Mouse (Mus musculus): ENCODE results near the gene Prkag2. TPM values are rescaled to one million over a fixed set of nuclear protein-coding genes. Genes with fewer than 3 reads are reported as not detected.
A peak's percentile ranks its signal among the peaks of the same experiment; 100 is the strongest.

The Prkag2 gene
- total RNA-seq, 2 experiments from 2014 or later, result 6.9 to 9.1 TPM

- ATAC-seq (replicated peaks; ENCODE audit: low FRiP score, low TSS enrichment, poor library complexity, severe bottlenecking), result no peak
Observed at GRCm38 (mm10) chr5:25058417-25058816, 42.0 kb downstream of the Prkag2 start.

DNA sequence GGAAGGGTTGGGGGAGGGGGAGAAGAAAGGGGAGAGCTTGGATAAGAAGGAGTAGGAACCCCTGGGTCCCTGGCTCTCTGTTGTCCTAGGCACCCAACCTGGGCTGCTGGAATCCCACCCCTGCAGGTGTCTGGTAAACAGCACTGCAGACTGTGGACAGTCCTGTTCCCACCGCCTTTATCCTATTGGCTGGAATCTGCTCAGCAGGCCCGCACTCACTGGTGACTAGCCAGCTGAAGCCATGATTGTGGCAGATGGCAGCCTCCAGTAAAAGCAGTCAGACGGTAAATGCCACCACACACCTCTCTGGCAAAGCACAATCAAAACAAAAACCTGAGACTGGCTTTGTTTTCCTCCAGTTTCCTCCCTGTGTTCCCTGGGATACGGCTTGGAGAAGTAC lies 45.2 kb downstream of the Prkag2 start:
- no peak for ATAC-seq (replicated peaks; ENCODE audit: low FRiP score, low TSS enrichment, poor library complexity, severe bottlenecking)

GRCm38 (mm10) chr5:25053971-25054658 lies 46.3 kb downstream of the Prkag2 start:
- no peak for ATAC-seq (replicated peaks; ENCODE audit: low FRiP score, low TSS enrichment, poor library complexity, severe bottlenecking)

- ATAC-seq (replicated peaks; ENCODE audit: low FRiP score, low TSS enrichment, poor library complexity, severe bottlenecking), result no peak
Observed at GRCm38 (mm10) chr5:25050827-25051226, 49.6 kb downstream of the Prkag2 start.

GRCm38 (mm10) chr5:25047670-25048069 lies 52.8 kb downstream of the Prkag2 start:
- ATAC-seq (replicated peaks; ENCODE audit: low FRiP score, low TSS enrichment, poor library complexity, severe bottlenecking), result no peak

- no peak for ATAC-seq (replicated peaks; ENCODE audit: low FRiP score, low TSS enrichment, poor library complexity, severe bottlenecking)
Observed at GRCm38 (mm10) chr5:25046762-25047161, 53.7 kb downstream of the Prkag2 start.

DNA sequence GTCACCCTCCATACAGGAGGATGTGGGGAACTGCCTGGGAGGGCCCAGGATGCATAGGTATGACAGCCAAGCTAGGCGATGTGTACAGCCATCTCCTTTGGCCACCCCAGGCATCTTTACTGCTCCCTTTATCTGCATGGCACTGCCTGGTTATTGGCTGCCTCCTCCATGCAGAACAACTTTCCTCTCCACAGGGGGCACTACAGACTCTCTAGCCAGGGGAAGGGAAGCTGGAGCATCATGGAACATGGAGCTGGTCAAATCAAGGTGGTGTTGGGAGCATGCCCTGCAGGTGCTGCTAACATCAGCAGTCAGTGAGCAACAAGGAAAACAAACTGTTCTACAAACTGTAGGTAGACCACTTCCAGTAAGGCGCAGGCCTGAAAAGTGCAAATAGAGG lies 56.4 kb downstream of the Prkag2 start:
- ATAC-seq (replicated peaks; ENCODE audit: low FRiP score, low TSS enrichment, poor library complexity, severe bottlenecking), result no peak

DNA sequence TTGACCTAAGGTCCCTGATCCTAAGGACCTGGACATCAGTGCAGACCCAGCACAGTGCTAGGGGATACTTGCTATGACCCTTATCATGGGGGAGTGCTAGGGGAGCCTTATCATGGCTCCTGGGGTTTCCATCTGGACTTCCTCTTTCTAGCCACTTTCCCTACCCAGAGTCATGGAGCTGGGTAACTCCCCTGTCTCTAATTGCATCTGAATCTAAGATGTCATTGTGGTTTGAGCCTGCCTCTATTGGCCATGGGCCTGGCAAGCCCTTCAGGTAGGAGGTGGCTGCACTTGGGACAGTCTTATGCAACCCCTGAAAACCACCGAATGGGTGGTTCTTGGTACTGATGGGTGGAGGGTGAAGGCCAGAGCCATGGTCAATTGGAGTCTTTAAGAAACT lies 58.5 kb downstream of the Prkag2 start:
- ATAC-seq (replicated peaks; ENCODE audit: low FRiP score, low TSS enrichment, poor library complexity, severe bottlenecking), result peak; percentile 64

DNA sequence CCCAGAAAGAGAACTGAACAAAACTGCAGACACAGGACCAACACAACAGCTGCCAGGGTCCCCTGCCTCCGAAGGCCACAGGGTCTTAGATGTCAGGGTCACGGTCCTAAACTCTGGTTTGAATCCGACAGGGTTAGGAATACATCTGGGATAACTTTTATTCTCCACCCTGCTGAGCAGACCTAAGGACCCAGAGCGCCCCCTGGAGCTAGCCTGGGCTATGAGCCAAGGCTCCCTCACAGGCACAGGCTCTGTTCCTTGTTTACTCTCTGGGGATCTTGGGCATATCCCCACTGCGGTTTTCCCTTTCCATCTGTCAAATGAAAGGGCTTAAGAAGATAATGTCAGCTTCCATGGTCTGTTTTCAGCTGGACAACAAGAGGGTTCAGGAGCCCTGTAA lies 59.1 kb downstream of the Prkag2 start:
- ATAC-seq (replicated peaks; ENCODE audit: low FRiP score, low TSS enrichment, poor library complexity, severe bottlenecking), result no peak

GRCm38 (mm10) chr5:25040903-25041302 lies 59.5 kb downstream of the Prkag2 start:
- ATAC-seq (replicated peaks; ENCODE audit: low FRiP score, low TSS enrichment, poor library complexity, severe bottlenecking), result no peak

GRCm38 (mm10) chr5:25038827-25039226 lies 61.6 kb downstream of the Prkag2 start:
- ATAC-seq (replicated peaks; ENCODE audit: low FRiP score, low TSS enrichment, poor library complexity, severe bottlenecking), result no peak

DNA sequence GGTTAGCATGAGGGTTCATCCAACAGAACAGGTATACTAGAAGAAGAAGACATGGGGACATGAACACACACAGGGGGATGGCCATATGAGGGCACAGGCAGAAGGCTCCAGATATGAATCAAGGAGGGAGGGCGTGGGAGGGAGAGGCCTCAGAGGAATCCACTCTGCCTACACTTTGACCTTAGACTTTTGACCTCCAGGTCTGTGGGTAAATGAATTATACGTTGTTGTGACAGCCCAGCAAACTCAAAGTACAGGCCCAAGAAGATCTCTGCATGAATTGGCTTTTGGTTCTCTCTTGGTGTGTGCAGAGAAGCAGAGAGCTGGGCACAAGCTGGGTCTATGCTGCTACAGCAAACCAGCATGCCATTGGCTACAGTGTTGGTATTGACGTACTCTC lies 65.1 kb downstream of the Prkag2 start:
- ATAC-seq (replicated peaks; ENCODE audit: low FRiP score, low TSS enrichment, poor library complexity, severe bottlenecking), result no peak

DNA sequence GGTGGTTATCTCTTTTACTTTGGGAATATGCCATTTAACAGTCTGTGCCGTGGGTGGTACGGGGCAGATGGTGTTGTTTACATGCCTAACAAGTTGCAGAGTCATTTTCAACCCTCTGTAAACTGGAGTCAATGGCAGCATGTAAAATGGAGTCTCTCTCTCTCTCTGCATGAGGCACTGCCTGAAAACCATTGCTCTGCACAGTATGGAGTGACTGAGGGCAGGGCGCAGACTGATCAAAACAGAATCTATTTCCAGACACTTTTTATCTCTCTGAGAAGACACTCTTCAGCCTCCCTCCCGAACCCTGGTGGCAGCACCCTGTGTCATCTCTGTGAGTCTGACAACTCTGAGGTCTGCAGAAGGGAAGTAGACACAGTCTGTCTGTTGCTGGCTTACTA lies 69.0 kb downstream of the Prkag2 start:
- ATAC-seq (replicated peaks; ENCODE audit: low FRiP score, low TSS enrichment, poor library complexity, severe bottlenecking), result peak; percentile 66

- no peak for ATAC-seq (replicated peaks; ENCODE audit: low FRiP score, low TSS enrichment, poor library complexity, severe bottlenecking)
Observed at GRCm38 (mm10) chr5:25031037-25031436, 69.4 kb downstream of the Prkag2 start.

GRCm38 (mm10) chr5:25030276-25030681 lies 70.2 kb downstream of the Prkag2 start:
- ATAC-seq (replicated peaks; ENCODE audit: low FRiP score, low TSS enrichment, poor library complexity, severe bottlenecking), result peak; percentile 88

DNA sequence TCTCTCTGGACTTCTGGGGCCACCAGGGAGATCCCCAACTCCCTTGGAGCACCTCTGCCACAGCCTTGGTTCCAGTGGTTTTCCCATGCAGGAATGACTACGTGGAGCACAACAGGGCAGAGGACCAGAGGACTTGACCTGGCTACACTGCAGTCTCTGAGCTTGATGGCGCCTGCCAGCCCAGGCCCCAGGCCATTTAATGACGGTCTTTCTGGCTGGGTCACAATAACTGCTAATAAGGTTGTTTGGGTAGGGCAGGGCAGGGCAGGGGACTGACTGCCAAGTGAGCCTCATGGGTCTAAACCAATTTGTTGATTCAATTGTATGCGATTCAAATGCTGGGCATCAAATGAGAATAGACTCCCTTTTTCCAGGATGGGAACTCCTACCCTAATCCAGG lies 72.8 kb downstream of the Prkag2 start:
- ATAC-seq (replicated peaks; ENCODE audit: low FRiP score, low TSS enrichment, poor library complexity, severe bottlenecking), result no peak

GRCm38 (mm10) chr5:25025309-25026019 lies 75.0 kb downstream of the Prkag2 start:
- ATAC-seq (replicated peaks; ENCODE audit: low FRiP score, low TSS enrichment, poor library complexity, severe bottlenecking), result no peak

- ATAC-seq (replicated peaks; ENCODE audit: low FRiP score, low TSS enrichment, poor library complexity, severe bottlenecking), result peak; percentile 65
Observed at GRCm38 (mm10) chr5:25022904-25023303, 77.5 kb downstream of the Prkag2 start.

- no peak for ATAC-seq (replicated peaks; ENCODE audit: low FRiP score, low TSS enrichment, poor library complexity, severe bottlenecking)
Observed at GRCm38 (mm10) chr5:25019221-25019620, 81.2 kb downstream of the Prkag2 start.

- ATAC-seq (replicated peaks; ENCODE audit: low FRiP score, low TSS enrichment, poor library complexity, severe bottlenecking), result no peak
Observed at GRCm38 (mm10) chr5:25012134-25012533, 88.3 kb downstream of the Prkag2 start.

- peak; percentile 62 for ATAC-seq (replicated peaks; ENCODE audit: low FRiP score, low TSS enrichment, poor library complexity, severe bottlenecking)
Observed at GRCm38 (mm10) chr5:25011019-25011485, 89.4 kb downstream of the Prkag2 start.
